Mouse (Mus musculus) ovary, postnatal 36 days (tissue): ENCODE results near the gene F8.

Source experiments
- DNase-seq: peaks from one replicate; pipeline ENCODE4 v3.0.0; 2022; ENCODE audit warnings: low spot score, mixed read lengths

Gene F8

DNA sequence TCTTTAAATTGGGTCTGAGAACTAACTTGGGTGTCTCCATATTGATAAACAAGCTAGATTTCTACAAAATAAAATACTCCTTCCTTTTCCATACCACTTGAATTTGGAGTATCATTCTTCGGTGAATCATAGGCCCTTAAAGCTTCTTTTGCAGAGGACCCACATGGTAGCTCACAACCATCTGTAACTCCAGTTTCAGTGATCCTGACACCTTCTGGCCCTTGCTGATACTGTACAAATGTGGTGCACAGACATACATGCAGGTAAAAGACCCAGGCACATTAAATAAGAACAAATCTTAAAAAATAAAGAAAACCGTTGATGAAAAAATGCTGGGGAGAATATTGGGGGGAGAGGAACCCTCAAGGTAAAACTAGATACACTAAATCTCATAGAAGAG lies 244.2 kb downstream of the F8 start:
- no peak for DNase-seq

- no peak for DNase-seq
These were observed 244.7 kb downstream of the F8 start for GRCm38 (mm10) chrX:75137729-75138128.

DNA sequence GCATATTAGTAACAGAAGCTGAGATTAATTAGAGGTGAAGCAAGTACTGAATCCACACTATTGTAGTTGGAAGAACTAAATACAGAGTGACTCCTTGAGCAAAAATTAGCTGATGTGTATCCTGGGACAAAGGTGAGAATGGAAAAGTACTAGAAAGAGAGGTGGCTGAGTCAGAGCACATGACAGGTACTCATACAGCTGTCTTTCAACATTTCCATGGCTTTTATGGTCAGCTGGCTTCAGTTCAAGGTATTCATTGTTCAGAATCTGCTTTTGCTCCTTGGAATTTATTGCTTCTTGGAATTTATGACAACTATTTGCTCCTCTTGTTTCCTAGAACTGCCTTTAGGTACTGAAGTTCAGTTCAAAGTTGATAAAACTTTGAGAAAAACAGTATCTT lies 245.5 kb downstream of the F8 start:
- no peak for DNase-seq

DNA sequence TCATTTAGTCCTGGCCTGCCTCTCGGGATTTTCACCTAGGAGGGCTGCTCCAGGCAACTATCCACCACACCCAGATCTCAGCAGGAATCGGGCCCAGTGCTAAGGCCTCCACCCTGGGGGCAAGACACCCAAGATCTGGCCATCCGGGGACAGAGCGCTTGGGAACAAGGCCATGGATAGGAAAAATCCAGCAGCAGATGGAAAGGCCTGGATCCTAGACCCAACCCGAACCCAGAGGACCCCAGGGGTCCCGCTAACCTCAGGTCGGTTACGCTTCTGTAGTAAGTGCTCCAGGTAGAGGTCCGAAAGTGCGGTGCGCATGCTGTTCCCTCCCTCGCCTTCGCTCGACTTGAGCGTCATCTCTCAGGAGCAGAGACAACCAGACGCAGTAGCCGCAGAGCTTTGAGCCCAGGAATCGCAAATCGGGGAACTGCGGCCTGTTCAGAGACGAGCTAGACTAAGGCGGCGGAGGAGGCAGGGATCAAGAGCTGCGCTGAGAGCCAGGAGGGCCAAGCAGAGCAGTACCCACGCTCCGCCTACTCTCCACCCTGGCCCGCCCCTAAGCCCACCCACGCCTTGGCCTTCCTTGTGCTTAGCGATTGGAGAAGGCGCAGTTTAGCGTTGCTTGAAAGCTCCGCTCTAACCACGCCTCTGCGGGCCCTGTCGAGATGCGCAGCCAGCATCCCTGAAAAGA lies 251.8 kb downstream of the F8 start, which contains the start of gene Mpp1:
TSS of gene Mpp1 (minus strand) at position 550 of the 694 bp plus-strand sequence.
- peak; percentile 78 for DNase-seq

- no peak for DNase-seq
These were observed 252.9 kb downstream of the F8 start for GRCm38 (mm10) chrX:75129474-75129873.

DNA sequence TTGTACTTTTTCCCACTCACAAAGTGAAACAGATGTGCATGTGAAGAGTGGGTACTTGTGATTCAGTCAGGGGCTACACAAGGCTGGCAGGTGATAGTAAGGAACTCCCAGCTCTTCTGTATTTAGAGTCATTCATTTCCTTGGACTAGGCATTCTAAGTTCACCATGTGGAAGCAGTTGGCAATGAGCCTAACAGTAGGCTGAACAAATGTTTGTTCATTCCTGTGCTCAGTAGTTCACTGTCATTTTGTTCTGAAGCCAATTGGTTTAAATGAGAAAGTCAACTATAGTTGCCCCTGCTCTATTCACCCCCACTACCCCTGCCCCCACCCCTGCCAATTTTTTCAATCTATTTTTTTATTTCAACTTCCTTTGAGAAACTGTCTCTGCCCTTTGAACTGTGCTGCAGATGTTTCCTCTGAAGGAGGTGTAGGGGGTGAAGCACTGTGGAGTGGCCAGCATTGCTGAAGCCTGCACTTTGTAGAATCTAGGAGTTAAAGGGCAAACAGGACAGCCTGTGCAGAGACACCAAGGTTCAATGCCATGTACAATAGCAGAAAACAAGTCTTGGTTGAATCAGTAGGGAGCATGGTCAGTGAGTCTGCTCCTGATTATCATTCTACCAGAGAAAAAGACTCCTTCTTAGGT lies 254.0 kb downstream of the F8 start:
- DNase-seq = no peak

DNA sequence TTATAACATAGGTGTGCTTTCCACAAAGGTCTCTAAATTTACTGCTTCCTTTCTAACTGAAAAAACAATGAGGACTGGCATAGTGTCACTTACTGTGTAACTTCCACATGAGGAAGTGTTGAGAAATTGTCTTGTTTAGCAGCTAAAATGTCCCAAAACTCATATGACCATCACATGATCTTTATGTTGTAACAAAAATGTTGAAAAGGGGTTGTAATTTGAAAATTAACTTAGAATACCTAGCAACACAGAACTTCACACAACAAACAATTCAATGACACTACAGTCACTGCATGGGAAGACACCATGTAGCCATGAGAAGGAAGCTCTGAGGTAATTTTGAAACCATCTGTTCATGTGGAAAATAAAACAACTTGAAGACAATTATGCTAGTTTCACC lies 255.5 kb downstream of the F8 start:
- no peak for DNase-seq

DNA sequence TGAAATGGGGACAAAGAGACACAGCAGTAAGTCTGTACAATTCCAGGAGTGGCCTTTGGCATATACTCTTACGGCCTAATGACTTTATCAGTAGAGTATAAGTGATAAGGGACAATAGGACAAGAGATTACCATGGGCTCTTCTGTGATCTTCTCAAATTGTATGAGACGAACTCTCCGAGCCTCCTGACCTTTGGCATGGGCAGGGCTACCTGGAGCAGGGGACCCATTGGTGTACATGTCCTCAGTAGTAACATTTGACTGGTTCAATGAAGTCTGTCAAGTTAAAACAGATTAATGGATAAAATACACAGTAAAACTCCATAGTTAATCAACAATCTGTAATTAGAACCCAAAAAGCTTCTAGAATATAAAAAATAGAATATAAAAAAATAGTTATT lies 256.8 kb downstream of the F8 start:
- no peak for DNase-seq
